Mouse (Mus musculus): ENCODE measurements at regions not wholly inside any gene's neighbourhood (a gene's known extent, or its start where the extent isn't known, plus 50 kb on each side); places are given as distances from the start of the nearest gene placed in this dataset.

DNA sequence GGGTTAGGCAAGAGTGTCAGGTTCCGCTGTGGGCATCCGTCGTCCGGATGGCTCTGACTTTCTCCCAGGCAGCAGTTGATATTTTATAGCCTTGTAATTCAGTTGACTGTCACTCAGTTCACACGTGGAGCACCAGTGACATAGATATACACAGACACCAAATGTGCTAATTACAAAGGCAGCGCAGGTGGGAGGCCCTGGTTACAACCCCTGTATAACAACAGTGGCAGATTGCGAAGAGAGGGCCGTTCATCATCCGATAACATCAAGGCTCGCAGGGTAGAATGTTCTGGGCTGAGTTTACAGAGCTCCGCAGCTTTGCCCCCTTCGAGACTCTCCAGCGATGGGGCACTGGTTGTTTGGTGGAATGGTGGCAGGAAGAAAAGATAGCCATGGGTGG, 120.0 kb upstream of the Pgrmc2 start:
- Histone ChIP-seq H3K27me3 (ENCODE audit: control insufficient read depth, insufficient read depth, low read length) (no peaks in the 10 kb centered on the region), H3K36me3 (replicated peaks; ENCODE audit: control insufficient read depth, insufficient read depth, low read depth) (no peaks in the 10 kb centered on the region), H3K4me1 (replicated peaks; ENCODE audit: control insufficient read depth in 2 of 2, insufficient read depth in 2 of 2, low read length in 1 of 2) (no peaks in the 10 kb centered on the region), H3K4me3 (ENCODE audit: insufficient read depth in 1 of 2, low read depth in 2 of 2, low read length in 2 of 2) (no peak overlapping the region), H3K9me3 (ENCODE audit: control insufficient read depth, low read length) (no peaks in the 10 kb centered on the region), H3K4me2 (ENCODE audit: low read depth) (no peak overlapping the region), H3K27ac (no peak overlapping the region), H3K9ac (replicated peaks) (no peak overlapping the region)
- WGBS (ENCODE audit: insufficient replicate concordance) = 64% methylated on average over 13 of the region's 13 CpGs
- no peak for ATAC-seq (ENCODE audit: insufficient read depth)
- TF ChIP-seq EP300 (IDR thresholded peaks at IDR 0.05; ENCODE audit: low read depth) = no peak
- no peak for TF ChIP-seq CTCF (IDR thresholded peaks at IDR 0.05; ENCODE audit: low read depth)
- DNase-seq (ENCODE audit: low read depth in 3 of 3, low spot score in 3 of 3) = no peak

GRCm38 (mm10) chr3:41201782-41202181, 118.9 kb upstream of the Pgrmc2 start:
- no peak overlapping the region for H3K4me2 ChIP-seq (ENCODE audit: low read depth)
- WGBS (ENCODE audit: insufficient replicate concordance) = 30% methylated on average over 4 of the region's 4 CpGs
- no peak overlapping the region for H3K9ac ChIP-seq (replicated peaks)
- no peak for TF ChIP-seq EP300 (IDR thresholded peaks at IDR 0.05; ENCODE audit: low read depth)
- peak; percentile 48 for TF ChIP-seq CTCF (IDR thresholded peaks at IDR 0.05; ENCODE audit: low read depth)
- DNase-seq (ENCODE audit: low read depth in 3 of 3, low spot score in 3 of 3) (no peak), ATAC-seq (ENCODE audit: insufficient read depth) (no peak)
- H3K27ac ChIP-seq = no peak overlapping the region
- no peaks in the 10 kb centered on the region for H3K9me3 ChIP-seq (ENCODE audit: control insufficient read depth, low read length)
- H3K36me3 ChIP-seq (replicated peaks; ENCODE audit: control insufficient read depth, insufficient read depth, low read depth) = no peaks in the 10 kb centered on the region
- no peaks in the 10 kb centered on the region for H3K27me3 ChIP-seq (ENCODE audit: control insufficient read depth, insufficient read depth, low read length)
- no peaks in the 10 kb centered on the region for H3K4me1 ChIP-seq (replicated peaks; ENCODE audit: control insufficient read depth in 2 of 2, insufficient read depth in 2 of 2, low read length in 1 of 2)
- no peak overlapping the region for H3K4me3 ChIP-seq (ENCODE audit: insufficient read depth in 1 of 2, low read depth in 2 of 2, low read length in 2 of 2)

- H3K4me3 ChIP-seq (ENCODE audit: insufficient read depth in 1 of 2, low read depth in 2 of 2, low read length in 2 of 2) = no peak overlapping the region
- H3K4me2 ChIP-seq (ENCODE audit: low read depth) = no peak overlapping the region
- no peak overlapping the region for H3K27ac ChIP-seq
- DNase-seq (ENCODE audit: low read depth in 3 of 3, low spot score in 3 of 3) (no peak), ATAC-seq (ENCODE audit: insufficient read depth) (no peak)
- H3K27me3 ChIP-seq (ENCODE audit: control insufficient read depth, insufficient read depth, low read length) = no peaks in the 10 kb centered on the region
- 66% methylated on average over 5 of the region's 5 CpGs for WGBS (ENCODE audit: insufficient replicate concordance)
- H3K4me1 ChIP-seq (replicated peaks; ENCODE audit: control insufficient read depth in 2 of 2, insufficient read depth in 2 of 2, low read length in 1 of 2) = no peaks in the 10 kb centered on the region
- H3K9ac ChIP-seq (replicated peaks) = no peak overlapping the region
- TF ChIP-seq CTCF (IDR thresholded peaks at IDR 0.05; ENCODE audit: low read depth) (no peak), EP300 (IDR thresholded peaks at IDR 0.05; ENCODE audit: low read depth) (no peak)
- H3K36me3 ChIP-seq (replicated peaks; ENCODE audit: control insufficient read depth, insufficient read depth, low read depth) = no peaks in the 10 kb centered on the region
- H3K9me3 ChIP-seq (ENCODE audit: control insufficient read depth, low read length) = no peaks in the 10 kb centered on the region
These were observed 117.2 kb upstream of the Pgrmc2 start for GRCm38 (mm10) chr3:41200026-41200425.

GRCm38 (mm10) chr3:41198216-41198976, 115.5 kb upstream of the Pgrmc2 start:
- H3K9me3 ChIP-seq (ENCODE audit: control insufficient read depth, low read length) = no peaks in the 10 kb centered on the region
- no peaks in the 10 kb centered on the region for H3K4me1 ChIP-seq (replicated peaks; ENCODE audit: control insufficient read depth in 2 of 2, insufficient read depth in 2 of 2, low read length in 1 of 2)
- no peaks in the 10 kb centered on the region for H3K36me3 ChIP-seq (replicated peaks; ENCODE audit: control insufficient read depth, insufficient read depth, low read depth)
- TF ChIP-seq CTCF (IDR thresholded peaks at IDR 0.05; ENCODE audit: low read depth) (no peak), EP300 (IDR thresholded peaks at IDR 0.05; ENCODE audit: low read depth) (no peak)
- ATAC-seq (ENCODE audit: insufficient read depth) (no peak), DNase-seq (ENCODE audit: low read depth in 3 of 3, low spot score in 3 of 3) (no peak)
- no peak overlapping the region for H3K4me2 ChIP-seq (ENCODE audit: low read depth)
- no peaks in the 10 kb centered on the region for H3K27me3 ChIP-seq (ENCODE audit: control insufficient read depth, insufficient read depth, low read length)
- no peak overlapping the region for H3K4me3 ChIP-seq (ENCODE audit: insufficient read depth in 1 of 2, low read depth in 2 of 2, low read length in 2 of 2)
- WGBS (ENCODE audit: insufficient replicate concordance) = 67% methylated on average over 15 of the region's 15 CpGs
- H3K27ac ChIP-seq = no peak overlapping the region
- no peak overlapping the region for H3K9ac ChIP-seq (replicated peaks)

GRCm38 (mm10) chr3:41195113-41195975, 112.5 kb upstream of the Pgrmc2 start:
- 50% methylated on average over 7 of the region's 7 CpGs for WGBS (ENCODE audit: insufficient replicate concordance)
- H3K4me2 ChIP-seq (ENCODE audit: low read depth) = no peak overlapping the region
- no peaks in the 10 kb centered on the region for H3K9me3 ChIP-seq (ENCODE audit: control insufficient read depth, low read length)
- TF ChIP-seq CTCF (IDR thresholded peaks at IDR 0.05; ENCODE audit: low read depth) (no peak), EP300 (IDR thresholded peaks at IDR 0.05; ENCODE audit: low read depth) (no peak)
- H3K9ac ChIP-seq (replicated peaks) = no peak overlapping the region
- H3K36me3 ChIP-seq (replicated peaks; ENCODE audit: control insufficient read depth, insufficient read depth, low read depth) = no peaks in the 10 kb centered on the region
- no peak overlapping the region for H3K4me3 ChIP-seq (ENCODE audit: insufficient read depth in 1 of 2, low read depth in 2 of 2, low read length in 2 of 2)
- H3K4me1 ChIP-seq (replicated peaks; ENCODE audit: control insufficient read depth in 2 of 2, insufficient read depth in 2 of 2, low read length in 1 of 2) = no peaks in the 10 kb centered on the region
- H3K27me3 ChIP-seq (ENCODE audit: control insufficient read depth, insufficient read depth, low read length) = no peaks in the 10 kb centered on the region
- DNase-seq (ENCODE audit: low read depth in 3 of 3, low spot score in 3 of 3) = no peak
- ATAC-seq (ENCODE audit: insufficient read depth) = no peak
- no peak overlapping the region for H3K27ac ChIP-seq
